Comparison of ENCODE assay signal across 15 mouse cellular contexts in the genomic region with DNA sequence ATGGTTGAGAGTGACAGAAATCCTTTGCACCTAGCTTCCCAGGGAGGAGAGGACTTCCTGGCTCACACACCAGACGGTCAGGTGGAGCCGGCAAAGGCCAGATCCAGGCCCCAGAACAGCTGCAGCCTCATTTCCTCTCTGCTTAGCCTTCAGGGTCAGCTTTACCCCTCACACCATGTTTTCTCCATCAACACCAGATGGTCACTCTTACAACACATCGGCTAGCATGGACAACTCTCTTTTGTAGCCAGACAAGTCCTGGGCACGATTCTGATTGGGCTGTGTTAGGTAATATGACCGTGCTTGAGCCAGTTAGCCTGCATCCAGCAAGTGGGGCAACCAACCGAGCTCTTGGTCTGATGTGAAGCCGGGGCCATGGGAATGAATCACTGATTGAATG. TPM values are rescaled to one million over a fixed set of nuclear protein-coding genes. Genes with fewer than 3 reads are reported as not detected.
DNase-seq lines count a peak whose midpoint lies in the region; ATAC-seq lines count a peak whose summit lies in the region.
"Had no signal": no experiment of that assay in that cellular context is flagged by ENCODE, and none has a peak within 500 bp of the region (broad histone marks: within the 10 kb centered on the region; RNA-seq: fewer than 3 reads in every experiment).

No protein-coding gene starts in this region.

- H3K9ac ChIP-seq in neural tube, embryonic 15.5 days (replicated peaks), result no peak overlapping the region
- H3K9ac ChIP-seq: lung, embryonic 15.5 days had no signal

- peak; percentile 26 for DNase-seq in neural tube, embryonic 10.5 days (ENCODE audit: extremely low spot score, low spot score)
- peak; percentile 62 for DNase-seq in gastrocnemius, postnatal 25 days
- DNase-seq in hindlimb bud, embryonic 11.5 days (ENCODE audit: extremely low spot score, low read depth, low spot score), result peak; percentile 58
- no peak for DNase-seq in layer of hippocampus, postnatal 36 days
- DNase-seq in adrenal gland, postnatal 25 days, result no peak
- DNase-seq: adrenal gland, postnatal 10 days; cerebellum, adult 11 months; right cerebral cortex, postnatal 4 days had no signal

- no peak overlapping the region for H3K4me3 ChIP-seq in neural tube, embryonic 15.5 days (replicated peaks)
- H3K4me3 ChIP-seq: layer of hippocampus, adult 2 months; lung, embryonic 15.5 days had no signal

- no peaks in the 10 kb centered on the region for H3K9me3 ChIP-seq in neural tube, embryonic 15.5 days (replicated peaks)
- H3K9me3 ChIP-seq: lung, embryonic 15.5 days had no signal

- 83% methylated on average over 7 of the region's 7 CpGs for WGBS in neural tube, embryonic 15.5 days

- no peaks in the 10 kb centered on the region for H3K36me3 ChIP-seq in neural tube, embryonic 15.5 days
- H3K36me3 ChIP-seq: lung, embryonic 15.5 days had no signal

- H3K27ac ChIP-seq in neural tube, embryonic 15.5 days (replicated peaks), result no peak overlapping the region
- H3K27ac ChIP-seq: layer of hippocampus, adult 2 months; lung, embryonic 15.5 days; stomach, postnatal 0 days had no signal

- no peak overlapping the region for H3K4me2 ChIP-seq in neural tube, embryonic 15.5 days
- H3K4me2 ChIP-seq: lung, embryonic 15.5 days had no signal

- peaks cover 9% of the 10 kb centered on the region for H3K4me1 ChIP-seq in neural tube, embryonic 15.5 days

- H3K27me3 ChIP-seq in neural tube, embryonic 15.5 days (replicated peaks), result no peaks in the 10 kb centered on the region
- H3K27me3 ChIP-seq: lung, embryonic 15.5 days had no signal

- no peak for ATAC-seq in neural tube, embryonic 15.5 days (ENCODE audit: low FRiP score)
- ATAC-seq in activated CD4-positive, CD25-positive, alpha-beta regulatory T cell, adult 4 months, result no peak
- ATAC-seq: forebrain, embryonic 14.5 days; intestine, embryonic 16.5 days had no signal

RNA-seq across cellular contexts. Expression of a gene that starts 17.3 kb away (rescaled TPM):
- 0.05 and 0.17 TPM in 2 replicates for polyA plus RNA-seq in neural tube, embryonic 15.5 days (2015; fragmentation: Nextera tagmentation; extraction: Ambion mirVana)
- total RNA-seq in gastrocnemius, postnatal 25 days (2021), result under 1 TPM; 0.19 to 0.20 TPM
- not detected for polyA plus RNA-seq in activated CD4-positive, CD25-positive, alpha-beta regulatory T cell, adult 4 months (2017; shearing (Covaris generic))
- not detected for total RNA-seq in layer of hippocampus, postnatal 36 days (2021)
- 0.15 TPM in 1 of 2 replicates, not detected in the other for total RNA-seq in adrenal gland, postnatal 25 days (2021)
- total RNA-seq: layer of hippocampus, adult 2 months had no signal
- polyA plus RNA-seq: forebrain, embryonic 14.5 days; lung, embryonic 15.5 days; stomach, postnatal 0 days had no signal

Comparison
In these comparisons a context has a peak if more than half of its experiments do, and no peak if none do; other contexts are left out.
1. DNase-seq: peak in neural tube, embryonic 10.5 days (single experiment), gastrocnemius, postnatal 25 days (single experiment) and hindlimb bud, embryonic 11.5 days (single experiment); none in layer of hippocampus, postnatal 36 days (0 of 2) and adrenal gland, postnatal 25 days (single experiment).